Mouse (Mus musculus) liver, adult 2 months (tissue): ENCODE data around the gene Eif4a2. TPM values are rescaled to one million over a fixed set of nuclear protein-coding genes. Genes with fewer than 3 reads are reported as not detected.

ENCODE experiments used
- DNase-seq: peaks from one replicate; pipeline ENCODE4 v3.0.0-alpha.2; 2011; ENCODE audit warnings: low read depth, low spot score; ENCODE audit errors: extremely low read depth
- H3K27ac ChIP-seq: fragments of 200-500 bp; replicated peaks from 2 replicates; pipeline ENCODE4 v1.5.1; 2012; ENCODE audit warnings: low read depth, mild to moderate bottlenecking, control low read depth, inconsistent platforms, low read length; ENCODE audit not compliant: insufficient read depth
- H3K27me3 ChIP-seq: fragments of 200-500 bp; 2 replicates; pipeline ENCODE4 v1.6.1; 2012; ENCODE audit warnings: mild to moderate bottlenecking, moderate library complexity, low read length, inconsistent platforms; ENCODE audit not compliant: control insufficient read depth, insufficient read depth
- H3K36me3 ChIP-seq: fragments of 200-500 bp; 2 replicates; pipeline ENCODE4 v1.6.1; 2012; ENCODE audit warnings: low read length, inconsistent platforms; ENCODE audit not compliant: control insufficient read depth, insufficient read depth
- H3K4me1 ChIP-seq: fragments of 200-500 bp; 2 replicates; pipeline ENCODE4 v1.6.1; 2011; ENCODE audit warnings: low read length; ENCODE audit not compliant: control insufficient read depth, insufficient read depth
- H3K4me3 ChIP-seq: fragments of 200-500 bp; 2 replicates; pipeline ENCODE4 v1.5.1; 2011; ENCODE audit warnings: low read depth, mild to moderate bottlenecking, control low read depth, low read length, moderate library complexity; ENCODE audit not compliant: insufficient read depth
- H3K79me2 ChIP-seq: fragments of 200-500 bp; 2 replicates; pipeline ENCODE4 v1.6.1; 2012; ENCODE audit warnings: inconsistent platforms, mild to moderate bottlenecking, low read length, moderate library complexity; ENCODE audit not compliant: control insufficient read depth, insufficient read depth
- H3K9ac ChIP-seq: fragments of 200-500 bp; 2 replicates; pipeline ENCODE4 v1.6.1; 2012; ENCODE audit warnings: low read depth, mild to moderate bottlenecking, control low read depth, inconsistent platforms, low read length
- CTCF ChIP-seq: fragments of 200-500 bp; IDR thresholded peaks from 2 replicates; pipeline ENCODE4 v1.5.1; 2011; ENCODE audit warnings: low read depth, low read length, control low read depth
- POLR2A ChIP-seq: fragments of 200-500 bp; IDR thresholded peaks from 2 replicates; pipeline ENCODE4 v1.6.1; 2011; ENCODE audit warnings: low read length, control low read depth; ENCODE audit not compliant: insufficient read depth; ENCODE audit errors: extremely low read depth
- WGBS: fragments of 180-500 bp; shearing (Covaris S2); methylation state at CpG from one replicate; pipeline ENCODE4 v1.1.7; 2018; 5-methylcytosine and 5-hydroxymethylcytosine counted together
- polyA plus RNA-seq: library from polyadenylated mRNA; depleted of rRNA; stranded (reverse); fragments of >200 nt; gene quantifications from 2 replicates; pipeline ENCODE4 v1.2.3, GENCODE M21; 2012; rRNA removed
- total RNA-seq: library from RNA; depleted of rRNA; stranded (reverse); fragments of >200 nt; gene quantifications from 2 replicates; pipeline ENCODE4 v1.2.3, GENCODE M21; 2014; rRNA removed

The Eif4a2 gene
- total and polyA plus RNA-seq, 2 experiments, result 75.9 to 412 TPM

GRCm38 (mm10) chr16:23158292-23158691 is 51.0 kb downstream of the Eif4a2 start:
- no peak overlapping the region for H3K27ac ChIP-seq
- H3K36me3 ChIP-seq, result no peaks in the 10 kb centered on the region
- no peak overlapping the region for H3K4me3 ChIP-seq
- H3K9ac ChIP-seq, result no peak overlapping the region
- H3K79me2 ChIP-seq, result no peaks in the 10 kb centered on the region
- H3K27me3 ChIP-seq, result no peaks in the 10 kb centered on the region
- TF ChIP-seq CTCF, result no peak
- no peak for TF ChIP-seq POLR2A
- 89% methylated on average over 7 of the region's 7 CpGs for WGBS
- H3K4me1 ChIP-seq, result no peaks in the 10 kb centered on the region
- no peak for DNase-seq

- TF ChIP-seq CTCF (no peak), POLR2A (no peak)
- H3K36me3 ChIP-seq, result no peaks in the 10 kb centered on the region
- H3K79me2 ChIP-seq, result no peaks in the 10 kb centered on the region
- DNase-seq, result no peak
- no peak overlapping the region for H3K4me3 ChIP-seq
- H3K4me1 ChIP-seq, result no peaks in the 10 kb centered on the region
- no peak overlapping the region for H3K9ac ChIP-seq
- WGBS, result 63% methylated on average over 2 of the region's 2 CpGs
- no peak overlapping the region for H3K27ac ChIP-seq
- H3K27me3 ChIP-seq, result no peaks in the 10 kb centered on the region
Measured at GRCm38 (mm10) chr16:23158957-23159356, 51.7 kb downstream of the Eif4a2 start.

- H3K27me3 ChIP-seq, result no peaks in the 10 kb centered on the region
- no peak for DNase-seq
- H3K4me1 ChIP-seq, result no peaks in the 10 kb centered on the region
- 78% methylated on average over 2 of the region's 2 CpGs for WGBS
- no peak for TF ChIP-seq POLR2A
- no peak for TF ChIP-seq CTCF
- H3K9ac ChIP-seq, result no peak overlapping the region
- H3K36me3 ChIP-seq, result no peaks in the 10 kb centered on the region
- no peak overlapping the region for H3K27ac ChIP-seq
- no peaks in the 10 kb centered on the region for H3K79me2 ChIP-seq
- H3K4me3 ChIP-seq, result no peak overlapping the region
Measured at GRCm38 (mm10) chr16:23159749-23160148, 52.5 kb downstream of the Eif4a2 start.

GRCm38 (mm10) chr16:23162116-23162515 is 54.9 kb downstream of the Eif4a2 start:
- TF ChIP-seq POLR2A (no peak), CTCF (no peak)
- H3K9ac ChIP-seq, result no peak overlapping the region
- H3K27me3 ChIP-seq, result no peaks in the 10 kb centered on the region
- H3K27ac ChIP-seq, result no peak overlapping the region
- no peaks in the 10 kb centered on the region for H3K79me2 ChIP-seq
- H3K4me1 ChIP-seq, result no peaks in the 10 kb centered on the region
- 94% methylated on average over 3 of the region's 3 CpGs for WGBS
- no peaks in the 10 kb centered on the region for H3K36me3 ChIP-seq
- H3K4me3 ChIP-seq, result no peak overlapping the region
- no peak for DNase-seq

Other genes with a start within 250 kb of the Eif4a2 start
- gene Tbccd1, start 249.8 kb upstream of the Eif4a2 start, total RNA-seq, result 22.7 and 24.0 TPM in 2 replicates
- gene Tbccd1, start 249.8 kb upstream of the Eif4a2 start, polyA plus RNA-seq, result 16.9 and 19.9 TPM in 2 replicates
- 62.0 and 67.7 TPM in 2 replicates for gene Dnajb11, start 249.6 kb upstream of the Eif4a2 start, total RNA-seq
- 20.7 and 23.9 TPM in 2 replicates for gene Dnajb11, start 249.6 kb upstream of the Eif4a2 start, polyA plus RNA-seq
- 10,308 and 11,624 TPM in 2 replicates for gene Ahsg, start 216.2 kb upstream of the Eif4a2 start, total RNA-seq
- gene Ahsg, start 216.2 kb upstream of the Eif4a2 start, polyA plus RNA-seq, result 17,109 and 17,601 TPM in 2 replicates
- 107 and 165 TPM in 2 replicates for gene Fetub, start 189.1 kb upstream of the Eif4a2 start, total RNA-seq
- gene Fetub, start 189.1 kb upstream of the Eif4a2 start, polyA plus RNA-seq, result 414 and 419 TPM in 2 replicates
- gene Hrg, start 156.4 kb upstream of the Eif4a2 start, total RNA-seq, result 574 and 911 TPM in 2 replicates
- gene Hrg, start 156.4 kb upstream of the Eif4a2 start, polyA plus RNA-seq, result 312 and 372 TPM in 2 replicates
- 449 and 472 TPM in 2 replicates for gene Kng2, start 78.0 kb upstream of the Eif4a2 start, total RNA-seq
- 97.8 and 123 TPM in 2 replicates for gene Kng2, start 78.0 kb upstream of the Eif4a2 start, polyA plus RNA-seq
- gene Kng1, start 49.6 kb upstream of the Eif4a2 start, total RNA-seq, result 1,906 and 2,075 TPM in 2 replicates
- gene Kng1, start 49.6 kb upstream of the Eif4a2 start, polyA plus RNA-seq, result 642 and 701 TPM in 2 replicates
- gene Rfc4, start 20.3 kb downstream of the Eif4a2 start, total RNA-seq, result 5.2 and 5.3 TPM in 2 replicates
- 0.32 TPM in 1 of 2 replicates, not detected in the other for gene Rfc4, start 20.3 kb downstream of the Eif4a2 start, polyA plus RNA-seq
- gene Adipoq, start 39.1 kb downstream of the Eif4a2 start, total RNA-seq, result 0.87 and 1.2 TPM in 2 replicates
- 0.09 TPM in 1 of 2 replicates, not detected in the other for gene Adipoq, start 39.1 kb downstream of the Eif4a2 start, polyA plus RNA-seq
- 36.7 and 50.3 TPM in 2 replicates for gene St6gal1, start 117.3 kb downstream of the Eif4a2 start, total RNA-seq
- 38.1 and 41.3 TPM in 2 replicates for gene St6gal1, start 117.3 kb downstream of the Eif4a2 start, polyA plus RNA-seq